Mouse (Mus musculus) right cerebral cortex, postnatal 14 days (tissue): ENCODE measurements around the gene Pgd.
"Not testable (repeated sequence)": the region's sequence is repeated elsewhere in the genome, so short reads cannot be mapped to it uniquely, and the experiment has no call there.

Source experiments
- DNase-seq: peaks from one replicate; pipeline ENCODE4 v3.0.0; 2022

Gene Pgd

DNA sequence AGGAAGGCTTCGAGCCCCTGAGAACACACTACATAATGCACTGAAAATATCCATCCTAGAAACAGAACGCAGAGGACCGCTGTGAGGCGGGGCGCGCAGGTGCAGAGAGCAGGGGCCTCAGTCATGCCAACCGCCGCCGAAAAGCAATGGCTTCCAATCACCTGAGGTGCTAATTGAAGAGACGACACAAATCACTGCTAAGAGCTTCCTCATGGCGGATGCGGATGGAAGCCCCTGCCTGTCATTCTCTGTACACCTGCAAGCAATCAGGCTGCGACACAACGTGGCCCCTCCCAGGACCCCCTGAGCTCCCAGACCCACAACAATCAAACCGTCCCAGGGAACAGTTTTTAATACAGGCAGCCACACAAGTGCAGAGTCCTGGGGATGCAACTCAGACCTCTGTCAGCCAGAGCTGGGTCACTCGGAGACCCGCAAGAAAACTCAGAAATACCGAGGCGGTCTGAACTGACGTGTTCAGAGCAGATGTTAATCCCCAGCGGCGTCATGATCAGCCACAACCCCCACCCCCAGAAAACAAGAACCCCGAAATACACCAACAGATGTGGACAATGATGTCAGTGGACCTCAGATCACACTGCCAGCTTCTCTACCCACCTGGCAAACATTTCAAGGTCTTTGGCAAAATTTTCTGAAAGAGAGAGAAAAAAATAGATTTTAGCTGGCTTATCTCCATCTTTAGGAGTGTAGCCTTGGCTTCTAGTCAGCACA is 35.4 kb downstream of the Pgd start:
- no peak for DNase-seq

DNA sequence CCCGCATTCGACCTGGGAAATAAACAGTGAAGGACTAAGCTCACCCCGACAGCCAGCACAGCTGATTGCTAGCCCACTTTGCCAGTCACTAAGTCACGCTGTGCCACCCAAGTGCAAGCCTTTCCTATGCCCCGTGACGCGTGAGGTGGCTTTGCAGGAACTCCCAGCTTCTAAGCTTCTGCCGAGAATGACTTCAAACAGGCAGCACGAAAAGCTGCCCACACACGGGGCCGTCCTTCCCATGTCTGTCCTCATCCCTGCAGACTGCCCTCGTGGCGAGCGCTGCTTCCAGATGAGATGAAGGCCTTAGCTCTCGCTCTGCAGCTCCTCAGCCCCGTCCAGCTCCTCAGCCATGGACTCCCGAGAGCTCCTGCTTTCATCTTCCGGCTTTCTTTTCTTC is 38.1 kb downstream of the Pgd start:
- no peak for DNase-seq

- DNase-seq = no peak
Observed at GRCm38 (mm10) chr4:149126663-149127062, 39.9 kb downstream of the Pgd start, which contains the start of gene Cort. Gene Cort (minus strand): TSS chr4:149126763.

GRCm38 (mm10) chr4:149126115-149126509 is 40.5 kb downstream of the Pgd start:
- no peak for DNase-seq

- no peak for DNase-seq
Observed at GRCm38 (mm10) chr4:149125341-149126114, 41.0 kb downstream of the Pgd start.

DNA sequence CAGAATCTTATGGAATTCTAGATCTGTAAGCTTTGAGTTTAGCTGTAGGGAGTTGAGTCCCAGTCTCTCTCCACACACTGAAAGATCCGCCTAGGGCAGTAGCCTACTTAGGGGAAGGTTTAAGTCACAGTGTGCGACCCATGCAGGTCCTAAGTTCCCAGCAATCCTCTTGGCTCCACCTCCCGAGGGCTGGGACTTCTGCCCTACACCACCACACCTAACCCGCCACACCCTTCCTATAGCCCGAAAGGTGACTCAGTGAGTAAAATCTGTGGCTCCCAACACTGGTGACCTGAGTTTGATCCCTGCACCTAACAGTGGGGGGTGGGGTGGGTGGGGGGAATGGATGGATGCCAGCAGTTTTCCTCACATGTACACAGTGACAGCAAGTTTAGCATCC is 43.1 kb downstream of the Pgd start:
- DNase-seq = no peak

- DNase-seq = not testable (repeated sequence)
Observed at GRCm38 (mm10) chr4:149119978-149120562, 46.5 kb downstream of the Pgd start.

DNA sequence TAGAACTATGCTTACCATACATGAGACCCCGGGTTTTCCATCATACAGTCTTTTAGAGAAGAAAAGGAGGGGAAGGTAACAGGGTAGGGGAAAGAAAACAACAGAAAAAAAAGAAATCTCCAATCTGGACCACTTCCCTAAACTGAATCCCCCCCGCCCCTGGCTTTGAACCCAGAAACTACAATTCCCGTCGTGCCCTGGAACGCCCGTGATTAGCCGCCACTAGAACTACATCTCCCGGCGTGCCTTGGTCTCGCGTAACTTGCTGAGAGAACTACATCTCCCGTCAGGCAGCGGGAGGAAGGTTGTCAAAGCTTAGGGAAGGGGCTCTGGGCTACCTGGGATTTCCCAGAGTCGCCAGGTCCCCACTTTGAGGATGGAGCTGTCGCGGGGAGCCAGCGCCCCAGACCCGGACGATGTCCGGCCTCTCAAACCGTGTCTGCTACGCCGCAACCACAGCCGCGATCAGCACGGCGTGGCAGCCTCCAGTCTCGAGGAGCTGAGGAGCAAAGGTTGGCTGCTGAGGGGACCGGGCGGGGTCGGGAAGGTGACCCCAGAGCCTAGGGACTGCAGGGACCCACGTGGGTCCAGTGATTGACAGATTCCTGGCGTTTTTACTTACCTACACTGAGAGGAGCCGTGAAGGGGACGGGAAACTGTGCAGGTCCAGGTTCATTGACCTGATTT is 62.6 kb downstream of the Pgd start, which contains the start of gene Dffa:
Dffa (plus strand) TSS at position 272 of the 687 bp plus-strand sequence.
- peak; percentile 89 for DNase-seq

- no peak for DNase-seq
Observed at GRCm38 (mm10) chr4:149101456-149101855, 65.1 kb downstream of the Pgd start.

- DNase-seq = not testable (repeated sequence)
Observed at GRCm38 (mm10) chr4:149100449-149100848, 66.1 kb downstream of the Pgd start.
